In genomic region chr5:23712130-23713001, GRCm38 (mm10) we compare ENCODE assay signal across 8 mouse cellular contexts. TPM values are rescaled to one million over a fixed set of nuclear protein-coding genes. Genes with fewer than 3 reads are reported as not detected.
DNase-seq lines count a peak whose midpoint lies in the region; ATAC-seq and TF ChIP-seq lines count a peak whose summit lies in the region.

No protein-coding gene starts in this region.

- peaks cover 25% of the 10 kb centered on the region for H3K9me3 ChIP-seq in embryonic facial prominence, embryonic 14.5 days (ENCODE audit: control insufficient read depth, low read length)
- peaks cover 30% of the 10 kb centered on the region for H3K9me3 ChIP-seq in limb, embryonic 13.5 days
- H3K9me3 ChIP-seq in midbrain, embryonic 15.5 days = no peaks in the 10 kb centered on the region; the same call in 1 of the 2 replicates

- 4% methylated on average over 34 of the region's 60 CpGs for WGBS in embryonic facial prominence, embryonic 14.5 days
- 3% methylated on average over 55 of the region's 60 CpGs for WGBS in heart, adult 2 months
- WGBS in limb, embryonic 13.5 days = 4% methylated on average over 54 of the region's 60 CpGs
- WGBS in midbrain, embryonic 15.5 days = 2% methylated on average over 60 of the region's 60 CpGs

- H3K79me2 ChIP-seq in heart, adult 2 months (replicated peaks; ENCODE audit: control insufficient read depth, insufficient read depth, low read length) = no peaks in the 10 kb centered on the region

- H3K36me3 ChIP-seq in embryonic facial prominence, embryonic 14.5 days (ENCODE audit: control insufficient read depth, insufficient read depth, low read length) = peaks cover 30% of the 10 kb centered on the region
- no peaks in the 10 kb centered on the region for H3K36me3 ChIP-seq in heart, adult 2 months (ENCODE audit: control insufficient read depth, insufficient read depth, low read length)
- peaks cover 37% of the 10 kb centered on the region for H3K36me3 ChIP-seq in limb, embryonic 13.5 days
- peaks cover 7% of the 10 kb centered on the region; the same call in 1 of the 2 replicates for H3K36me3 ChIP-seq in midbrain, embryonic 15.5 days (replicated peaks)

- no peaks in the 10 kb centered on the region for H3K27me3 ChIP-seq in embryonic facial prominence, embryonic 14.5 days (replicated peaks; ENCODE audit: control insufficient read depth, insufficient read depth, low read length)
- H3K27me3 ChIP-seq in heart, adult 2 months (ENCODE audit: control insufficient read depth, insufficient read depth, low read length) = no peaks in the 10 kb centered on the region
- no peaks in the 10 kb centered on the region for H3K27me3 ChIP-seq in limb, embryonic 13.5 days
- H3K27me3 ChIP-seq in midbrain, embryonic 15.5 days (replicated peaks) = no peaks in the 10 kb centered on the region

- peak; percentile 69 for DNase-seq in 3T3-L1 (ENCODE audit: low read depth, low spot score)
- DNase-seq in adrenal gland, postnatal 25 days = peak; percentile 84
- DNase-seq in embryonic facial prominence, embryonic 14.5 days (ENCODE audit: low spot score) = peak; percentile 80
- DNase-seq in heart, adult 2 months = peak; percentile 86 to 87
- DNase-seq in kidney, adult 8-10 months = peak; percentile 65 to 78
- peak; percentile 63 to 81 for DNase-seq in spleen, postnatal 10 days (ENCODE audit: low spot score in 2 of 2)

- peak; percentile 99 for ATAC-seq in embryonic facial prominence, embryonic 14.5 days (ENCODE audit: low read depth)
- peak; percentile 98 for ATAC-seq in limb, embryonic 13.5 days (ENCODE audit: low FRiP score, low read depth)
- ATAC-seq in midbrain, embryonic 15.5 days (replicated peaks) = peak; percentile 98

- peak overlapping the region; percentile 79 for H3K9ac ChIP-seq in embryonic facial prominence, embryonic 14.5 days (ENCODE audit: low read depth, low read length)
- peak overlapping the region; percentile 72 for H3K9ac ChIP-seq in heart, adult 2 months (ENCODE audit: low read depth, low read length)
- H3K9ac ChIP-seq in limb, embryonic 13.5 days = peak overlapping the region; percentile 81
- H3K9ac ChIP-seq in midbrain, embryonic 15.5 days = peak overlapping the region; percentile 63

- TF ChIP-seq CTCF in heart, adult 2 months (IDR thresholded peaks at IDR 0.05) = peak; percentile 74

- 0 out of 2 replicates have a peak, but pooled peaks have one; percentile 50 for TF ChIP-seq POLR2A in heart, adult 2 months (IDR thresholded peaks at IDR 0.05; ENCODE audit: insufficient read depth, low read depth, low read length)

- H3K4me1 ChIP-seq in embryonic facial prominence, embryonic 14.5 days (ENCODE audit: control insufficient read depth, insufficient read depth, low read length) = no peaks in the 10 kb centered on the region
- no peaks in the 10 kb centered on the region for H3K4me1 ChIP-seq in heart, adult 2 months (ENCODE audit: control insufficient read depth, insufficient read depth, low read length)
- no peaks in the 10 kb centered on the region for H3K4me1 ChIP-seq in limb, embryonic 13.5 days
- peaks cover 7% of the 10 kb centered on the region; the same call in 1 of the 2 replicates for H3K4me1 ChIP-seq in midbrain, embryonic 15.5 days

- H3K27ac ChIP-seq in embryonic facial prominence, embryonic 14.5 days (replicated peaks; ENCODE audit: low read depth, low read length) = peak overlapping the region; percentile 76
- H3K27ac ChIP-seq in heart, adult 2 months = peak overlapping the region; percentile 75
- peak overlapping the region; percentile 69; the same call in 1 of the 2 replicates for H3K27ac ChIP-seq in limb, embryonic 13.5 days
- H3K27ac ChIP-seq in midbrain, embryonic 15.5 days = peak overlapping the region; percentile 67

- peak overlapping the region; percentile 72 for H3K4me3 ChIP-seq in embryonic facial prominence, embryonic 14.5 days (ENCODE audit: low read depth, low read length)
- H3K4me3 ChIP-seq in heart, adult 2 months = peak overlapping the region; percentile 53
- H3K4me3 ChIP-seq in limb, embryonic 13.5 days = peak overlapping the region; percentile 75
- peak overlapping the region; percentile 90 for H3K4me3 ChIP-seq in midbrain, embryonic 15.5 days

- intact Hi-C loops in heart, adult 2 months (cut with DNase I) = loop anchor here (2.0 to 5.0 kb wide), 2 partner anchors 38 to 95 kb away; no protein-coding TSS in a partner anchor

- H3K4me2 ChIP-seq in embryonic facial prominence, embryonic 14.5 days (ENCODE audit: low read depth, low read length) = peak overlapping the region; percentile 71
- peak overlapping the region; percentile 78 for H3K4me2 ChIP-seq in limb, embryonic 13.5 days (replicated peaks)
- H3K4me2 ChIP-seq in midbrain, embryonic 15.5 days = peak overlapping the region; percentile 89

- no peak for TF ChIP-seq EP300 in heart, adult 2 months (IDR thresholded peaks at IDR 0.05; ENCODE audit: insufficient read depth, low read depth, low read length)

RNA-seq across cellular contexts. Expression of gene Srpk2, which starts 27.9 kb away (rescaled TPM):
- total RNA-seq in adrenal gland, postnatal 25 days (2021) = 38.9 and 57.0 TPM in 2 replicates
- polyA plus RNA-seq in embryonic facial prominence, embryonic 14.5 days (2014; fragmentation: Nextera tagmentation; extraction: Ambion mirVana) = 51.2 and 57.3 TPM in 2 replicates
- total RNA-seq in heart, adult 2 months (2021) = 10 to 100 TPM; 35.1 to 37.4 TPM
- 8.4 and 12.1 TPM in 2 replicates for polyA plus RNA-seq in heart, adult 2 months (2012; rRNA removed)
- polyA plus RNA-seq in limb, embryonic 13.5 days (2015; fragmentation: Nextera tagmentation; extraction: Ambion mirVana) = 73.6 and 73.7 TPM in 2 replicates
- polyA plus RNA-seq in midbrain, embryonic 15.5 days (2015; fragmentation: Nextera tagmentation; extraction: Ambion mirVana) = 105 and 107 TPM in 2 replicates

Comparison
In these comparisons a context has a peak if more than half of its experiments do, and no peak if none do; other contexts are left out.
1. Peak in every context shown above with its lines: DNase-seq, ATAC-seq, H3K4me3 ChIP-seq and H3K27ac ChIP-seq.